Mouse (Mus musculus) regulatory T cell (primary cell): ENCODE data around the gene Cyp8b1.

Source experiments
- in situ Hi-C: fragments of 300-600 bp; cut with MboI, MseI; formaldehyde crosslinking; loops from one replicate; pipeline ENCODE4 v1.15.1; 2025; ENCODE audit warnings: high pct_unique_total_duplicates

Gene Cyp8b1

DNA sequence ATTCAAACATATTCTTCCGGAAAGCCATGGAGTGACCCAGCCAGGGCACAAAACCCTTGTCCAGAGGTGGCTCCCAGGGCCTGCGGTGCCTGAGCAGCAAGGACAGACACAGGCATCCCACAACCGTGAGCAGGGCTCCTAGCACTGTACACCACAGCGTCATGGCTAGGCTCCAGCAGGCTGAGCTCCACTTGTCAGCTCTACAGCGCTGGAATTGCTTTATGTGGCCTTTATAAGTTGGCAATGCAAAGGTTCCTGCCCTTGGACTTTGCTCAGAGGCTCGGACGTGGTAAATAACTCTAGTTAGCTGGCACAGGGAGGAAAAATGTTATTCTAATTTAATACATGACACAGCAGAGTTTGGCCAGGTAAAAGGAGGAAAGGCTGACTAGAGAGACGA is at the start of gene Cyp8b1:
Gene Cyp8b1, minus strand, starts transcription at position 204 of the 400 bp plus-strand sequence.
- in situ Hi-C loops = no loop called here

DNA sequence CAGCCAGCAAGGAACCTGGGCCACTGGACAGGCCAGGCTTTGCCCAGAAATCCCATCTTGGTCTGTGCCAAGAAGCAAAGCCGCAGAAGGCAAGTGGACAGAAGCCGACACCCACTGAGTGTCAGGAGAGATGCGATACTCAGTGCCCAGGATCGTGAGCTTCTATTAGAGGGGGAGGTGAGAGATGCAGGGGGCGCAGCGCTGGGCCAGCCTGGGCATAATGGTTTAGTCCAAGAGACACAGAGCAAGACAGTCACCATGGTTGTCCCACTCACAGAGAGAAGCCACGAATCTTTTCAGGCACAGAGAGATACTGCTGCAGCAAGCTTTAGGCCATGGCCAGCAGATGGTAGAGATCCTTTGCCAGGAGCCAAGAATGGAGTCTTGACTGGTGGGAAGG is 48.8 kb upstream of the Cyp8b1 start:
- in situ Hi-C loops = no loop called here

DNA sequence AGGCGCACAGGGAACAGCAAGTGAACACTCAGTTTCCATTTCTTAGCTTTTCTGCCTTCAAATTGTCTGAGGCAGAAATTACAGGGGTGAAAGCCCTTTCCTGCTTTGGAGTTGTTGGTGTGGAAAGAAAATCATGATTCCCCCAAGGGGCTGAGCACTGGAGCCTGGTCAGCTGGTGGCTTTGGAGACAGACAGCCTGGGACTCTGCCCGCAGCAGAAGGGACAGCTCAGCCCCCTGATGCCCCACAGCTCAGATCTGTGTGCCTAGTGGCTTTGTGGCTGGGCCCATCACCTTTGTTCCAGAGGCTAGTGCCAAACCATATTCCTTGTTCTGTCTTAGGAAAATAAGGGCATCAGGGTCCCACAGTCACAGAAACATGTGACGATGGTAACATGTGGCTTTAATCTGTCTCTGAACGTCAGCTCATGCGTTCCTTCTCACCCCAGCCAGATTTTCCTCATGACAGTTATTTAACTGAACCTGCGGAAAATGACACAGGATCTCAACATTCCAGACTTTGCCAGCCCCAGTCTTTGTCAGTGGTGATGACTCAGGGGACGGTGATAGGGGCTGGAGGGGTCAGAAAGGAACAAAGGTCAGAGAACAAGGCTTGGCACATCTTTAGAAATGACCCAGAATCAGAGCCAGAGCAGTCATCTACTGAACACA is 44.0 kb upstream of the Cyp8b1 start:
- in situ Hi-C loops = no loop called here

DNA sequence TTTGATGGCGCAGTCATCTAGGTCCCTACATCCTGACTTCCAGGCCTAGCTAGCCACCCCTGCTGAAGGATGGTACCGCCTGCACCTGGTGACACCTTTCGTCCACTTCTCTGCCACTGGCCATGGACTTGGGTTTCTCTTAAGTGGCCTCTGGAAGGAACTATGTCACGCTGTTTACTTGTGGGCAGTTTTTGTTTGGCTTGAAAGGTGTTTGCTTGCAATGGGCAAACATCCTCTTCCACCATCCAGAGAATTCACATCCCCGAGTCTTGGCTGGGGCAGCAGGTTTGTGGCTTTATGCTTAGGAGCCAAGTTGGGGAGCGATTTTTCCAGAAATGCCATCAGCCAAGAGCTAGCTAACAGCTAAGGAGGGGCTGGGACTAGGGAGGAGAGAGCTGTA is 36.5 kb upstream of the Cyp8b1 start:
- in situ Hi-C loops = no loop called here

DNA sequence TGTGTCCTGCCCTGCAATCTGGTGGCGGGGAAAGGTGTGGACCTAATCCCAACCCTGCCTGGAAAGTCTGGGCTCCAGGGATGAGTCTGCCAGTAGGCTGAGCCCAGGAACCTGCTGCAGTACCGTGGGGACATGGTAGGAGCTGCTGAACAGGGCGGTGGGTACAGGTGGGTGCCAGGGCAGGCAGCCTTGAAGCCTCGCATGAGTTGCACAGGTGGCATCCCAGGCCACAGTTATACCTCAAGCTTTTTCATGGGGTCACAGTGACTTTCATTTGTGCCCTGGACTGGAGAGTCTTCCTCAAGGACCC is 35.0 kb upstream of the Cyp8b1 start:
- in situ Hi-C loops = no loop called here

DNA sequence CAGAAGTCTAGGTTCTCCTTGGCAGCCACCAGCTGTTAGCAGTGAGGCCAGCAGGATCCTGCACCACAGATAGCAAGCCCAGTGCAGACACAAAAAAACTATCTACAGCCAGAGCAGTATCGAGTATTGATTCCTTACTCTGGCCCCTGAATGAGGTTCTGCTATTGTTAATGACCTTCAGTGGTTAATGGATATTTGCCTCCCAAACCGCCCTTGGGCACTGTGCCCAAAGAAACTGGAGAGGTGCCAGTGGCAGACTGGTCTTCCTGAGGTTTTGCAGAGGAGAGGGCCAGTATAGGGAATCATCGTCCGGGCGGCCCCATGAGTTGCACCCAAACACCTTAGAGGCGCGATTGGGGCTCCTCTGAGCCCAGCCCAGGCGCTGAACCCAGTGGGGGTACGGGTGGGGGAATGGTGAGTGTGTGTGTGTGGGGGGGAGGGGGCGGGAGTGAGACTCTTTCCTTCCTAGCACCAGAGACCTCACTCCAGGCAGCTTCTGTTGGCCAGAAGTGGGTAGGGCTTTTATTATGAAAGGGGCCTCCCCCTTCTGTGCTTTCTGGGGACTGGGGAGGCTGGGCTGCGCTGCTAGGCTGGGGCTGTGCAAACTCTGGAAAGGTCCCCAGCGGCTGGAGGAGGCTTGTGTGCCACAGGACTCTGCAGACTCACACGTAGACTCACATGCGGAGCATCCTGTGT is 34.5 kb upstream of the Cyp8b1 start, which contains the start of gene Fam198a:
Gene Fam198a, plus strand, starts transcription at position 571 of the 696 bp plus-strand sequence.
- in situ Hi-C loops = no loop called here

DNA sequence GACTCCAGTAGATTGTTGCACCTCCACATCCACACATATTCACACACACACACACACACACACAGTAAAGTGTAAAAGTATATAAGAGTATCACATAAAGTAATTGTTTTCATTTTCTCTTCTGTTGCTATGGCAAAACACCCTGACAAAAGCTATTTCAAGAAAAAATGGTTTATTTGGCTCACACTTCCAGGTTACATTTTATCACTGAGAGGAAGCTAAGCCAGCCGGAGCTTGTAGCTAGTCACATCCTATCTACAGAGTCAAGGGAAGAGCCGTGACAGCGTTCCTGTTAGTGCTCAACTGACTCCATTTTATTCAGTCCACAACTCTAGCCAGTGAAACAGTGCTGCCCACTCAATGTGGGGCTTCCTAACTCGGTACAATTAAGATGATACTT is 32.3 kb upstream of the Cyp8b1 start:
- in situ Hi-C loops = no loop called here

DNA sequence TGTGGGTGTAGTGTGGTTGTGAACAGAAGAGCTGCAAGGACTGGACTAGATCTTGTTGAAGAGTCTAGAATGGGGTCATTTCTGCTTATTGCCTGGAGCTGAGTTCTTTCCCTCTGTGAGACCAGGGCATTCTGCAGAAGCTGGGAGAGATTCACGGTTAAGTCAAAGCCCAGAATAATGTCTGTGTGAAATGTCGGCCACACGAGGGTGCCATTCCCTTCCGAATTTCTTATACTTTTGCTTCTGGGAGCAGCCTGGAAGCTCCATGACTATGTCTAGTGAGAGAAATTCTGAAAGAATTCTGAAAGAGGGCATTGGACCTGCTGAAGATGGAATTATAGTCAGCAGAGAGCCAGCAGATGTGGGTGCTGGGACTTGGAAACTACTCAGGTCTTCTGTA is 31.7 kb upstream of the Cyp8b1 start:
- in situ Hi-C loops = no loop called here

DNA sequence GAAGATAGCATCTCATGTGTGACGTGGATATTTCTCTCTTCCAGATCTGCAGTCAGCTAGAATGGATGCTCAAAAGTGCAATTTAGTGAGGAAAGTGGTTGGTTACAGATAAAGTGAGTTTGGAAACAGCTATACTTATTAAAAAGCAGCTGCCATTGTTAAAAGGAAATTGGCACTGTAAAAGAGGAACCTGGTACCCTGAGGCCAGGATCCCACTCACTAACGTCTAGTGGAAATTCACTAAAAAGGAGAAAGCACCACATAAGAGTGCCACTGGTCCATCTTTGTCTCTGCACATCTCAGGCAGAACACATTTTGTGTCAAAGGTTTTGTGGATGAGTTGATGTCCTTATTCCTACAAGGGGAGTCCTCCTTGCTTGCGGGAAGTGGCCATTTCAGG is 27.5 kb upstream of the Cyp8b1 start:
- in situ Hi-C loops = no loop called here

DNA sequence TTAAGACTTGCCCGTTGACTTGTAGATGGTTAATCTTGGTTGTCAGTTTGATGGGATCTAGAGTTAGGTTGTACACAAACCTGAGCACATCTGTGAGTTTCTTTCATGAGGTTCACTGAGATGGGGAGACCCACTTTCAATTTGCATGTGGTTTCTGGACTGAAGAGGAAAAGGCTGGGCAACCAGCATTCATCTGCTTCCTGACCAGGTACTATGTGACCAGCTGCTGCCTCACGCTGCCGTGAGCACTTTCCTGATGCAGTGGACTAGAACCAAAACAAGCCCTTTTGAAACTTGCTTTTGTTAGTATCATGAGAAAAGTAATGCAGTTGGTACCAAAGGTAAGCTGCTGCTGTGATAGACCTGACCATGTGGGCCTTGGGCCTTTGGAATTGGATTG is 26.9 kb upstream of the Cyp8b1 start:
- in situ Hi-C loops = no loop called here

DNA sequence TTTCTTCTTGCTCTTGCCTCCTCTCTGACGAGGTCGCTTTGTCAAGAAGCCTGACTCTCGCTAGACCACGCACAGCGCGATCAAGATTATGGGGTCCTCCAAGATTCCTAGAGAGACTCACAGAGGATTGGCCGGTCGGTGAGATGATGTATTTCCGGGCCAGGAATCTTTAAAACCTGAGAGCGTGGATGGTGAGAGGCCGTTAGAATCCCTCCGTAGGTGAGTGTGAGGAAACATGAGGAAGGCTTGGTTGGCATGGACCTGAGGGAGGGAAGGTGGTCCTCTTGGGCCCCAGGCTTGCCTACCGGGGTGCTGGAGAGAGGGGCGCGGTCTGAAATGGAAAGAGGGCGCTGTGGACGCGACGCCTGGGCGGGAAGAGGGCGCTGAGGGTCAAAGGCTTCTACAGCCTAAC is 21.8 kb upstream of the Cyp8b1 start:
- in situ Hi-C loops = no loop called here

DNA sequence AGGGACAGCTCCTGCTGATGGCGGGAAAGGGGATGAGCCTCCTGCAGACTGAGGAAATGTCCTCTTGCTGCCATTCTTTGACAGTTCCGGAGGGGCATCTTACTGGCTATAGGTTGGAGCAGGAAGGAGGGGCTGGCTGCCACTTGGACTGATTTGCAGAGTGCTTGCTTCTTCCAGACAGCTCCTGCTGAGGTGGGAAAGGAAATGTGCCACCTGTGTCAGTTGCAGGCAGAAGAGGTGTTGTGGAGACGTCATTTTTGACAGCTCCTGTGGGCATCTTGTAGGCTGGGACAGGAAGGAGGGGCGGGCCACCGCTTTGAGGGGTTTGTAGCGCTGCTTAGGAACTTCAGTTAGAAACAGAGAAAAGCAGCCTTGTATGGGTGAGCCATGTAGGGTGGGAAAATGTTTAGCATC is 21.4 kb upstream of the Cyp8b1 start:
- in situ Hi-C loops = no loop called here

DNA sequence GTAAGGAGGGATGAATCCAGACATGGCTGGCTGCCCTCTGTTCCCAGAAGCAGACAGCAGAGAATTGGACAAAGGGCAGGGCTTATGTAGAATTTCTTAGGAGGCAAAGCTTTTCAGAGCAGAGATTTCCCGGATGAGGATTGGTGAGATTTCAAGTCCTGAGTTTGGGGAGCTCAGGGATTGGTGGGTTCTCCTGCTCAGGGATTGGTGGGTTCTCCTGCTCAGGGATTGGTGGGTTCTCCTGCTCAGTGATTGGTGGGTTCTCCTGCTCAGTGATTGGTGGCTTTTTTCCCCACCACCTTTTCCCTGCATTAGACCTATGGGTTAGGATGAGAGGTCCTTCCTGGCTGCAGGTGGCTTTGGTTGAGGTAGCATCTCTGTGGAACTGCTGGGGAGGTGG is 20.8 kb upstream of the Cyp8b1 start:
- in situ Hi-C loops = no loop called here

DNA sequence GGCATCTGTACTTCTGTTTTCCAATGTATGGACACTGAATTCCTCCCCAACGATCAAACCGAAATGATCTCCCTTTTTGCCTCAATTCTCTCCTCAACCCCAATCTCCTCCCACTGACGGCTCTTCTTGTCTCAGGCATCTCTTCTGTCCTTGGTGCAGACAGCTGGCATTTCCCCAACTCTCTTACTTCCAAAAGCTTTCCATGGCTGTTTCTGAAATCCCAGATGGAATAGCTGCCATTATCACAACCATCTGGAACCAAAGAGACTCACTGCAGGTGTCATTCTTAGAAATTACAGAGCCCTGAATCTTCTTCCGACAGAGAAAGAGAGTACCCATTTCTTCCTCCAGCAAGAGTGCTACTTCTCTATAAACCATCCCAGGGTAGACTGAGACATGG is 18.8 kb upstream of the Cyp8b1 start:
- in situ Hi-C loops = no loop called here

DNA sequence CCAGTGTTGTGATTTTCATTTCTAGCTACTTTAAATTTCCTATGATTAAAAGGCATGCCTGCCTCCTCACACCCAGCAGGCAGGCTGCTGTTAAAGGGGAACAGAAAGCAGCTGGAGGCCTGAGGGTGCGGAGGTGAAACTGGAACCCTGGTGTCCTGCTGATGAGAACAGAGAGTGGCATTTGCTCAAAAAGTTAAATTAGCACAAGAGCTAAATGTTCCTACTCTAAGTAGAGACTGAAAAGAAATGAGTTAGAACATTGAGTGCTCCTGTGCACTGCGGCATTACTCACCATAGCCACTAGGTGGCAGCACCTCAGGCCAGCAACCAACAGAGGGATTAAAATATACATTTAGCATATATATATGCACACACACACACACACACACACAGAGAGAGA is 12.4 kb upstream of the Cyp8b1 start:
- in situ Hi-C loops = loop anchor here (5.0 kb wide), 1 partner anchor 56 kb away; no protein-coding TSS in a partner anchor

DNA sequence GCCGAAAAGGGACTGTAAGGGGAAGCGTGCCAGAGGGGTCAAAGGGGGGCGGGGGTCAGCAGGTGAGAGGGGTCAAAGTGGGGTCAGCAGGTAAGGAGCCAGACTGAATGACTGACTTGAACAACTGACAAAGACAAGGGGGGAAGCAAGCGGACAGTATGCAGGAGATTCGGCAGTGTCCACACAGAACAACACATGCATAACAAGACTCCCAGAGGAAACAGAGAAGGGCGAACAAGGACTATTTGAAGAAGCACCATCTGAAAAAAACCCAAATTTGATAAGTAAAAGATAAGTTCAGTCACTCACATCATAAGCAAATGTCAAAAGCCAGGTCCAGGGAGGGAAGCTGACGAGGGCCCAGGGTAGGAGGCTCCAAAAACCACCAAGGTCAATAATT is 11.6 kb upstream of the Cyp8b1 start:
- in situ Hi-C loops = loop anchor here (5.0 kb wide), 1 partner anchor 55 kb away; no protein-coding TSS in a partner anchor

DNA sequence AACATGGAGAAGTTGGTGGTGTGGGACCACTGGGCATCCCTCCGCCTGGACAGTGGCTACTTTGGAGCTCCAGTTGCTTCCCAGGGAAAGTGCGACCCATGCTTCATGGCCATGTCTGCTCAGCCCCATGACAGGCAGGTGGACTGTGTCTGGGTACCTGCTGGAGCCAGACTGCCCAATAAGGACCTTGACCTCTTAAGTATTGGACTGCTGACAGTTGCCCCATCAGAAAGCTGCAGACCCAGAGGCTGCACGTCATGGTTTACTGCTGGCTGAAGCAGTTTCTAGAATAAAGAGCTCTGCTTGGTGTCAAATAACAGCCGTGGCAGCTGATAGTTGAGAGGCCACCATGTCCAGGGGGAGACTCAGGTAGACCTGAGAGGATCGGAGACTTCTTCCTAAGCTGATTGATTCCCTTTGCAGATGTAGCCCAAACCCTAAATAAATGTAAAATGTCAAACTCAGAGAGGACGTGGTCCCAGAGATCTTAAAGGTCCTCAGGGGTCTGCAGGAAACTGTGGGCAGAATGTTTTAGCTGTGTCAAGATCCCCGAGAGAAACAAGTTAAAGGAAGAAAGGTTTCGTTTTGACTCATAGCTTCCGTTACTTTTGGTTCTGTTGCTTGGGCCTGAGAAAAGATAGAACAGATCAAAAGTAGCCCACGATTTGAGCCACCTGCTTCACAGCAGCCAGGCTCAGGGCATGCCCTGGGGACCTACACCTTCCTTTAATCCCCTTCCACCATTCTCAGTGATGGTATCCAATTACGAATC is 10.7 kb upstream of the Cyp8b1 start:
- in situ Hi-C loops = loop anchor here (5.0 kb wide), 1 partner anchor 55 kb away; no protein-coding TSS in a partner anchor

DNA sequence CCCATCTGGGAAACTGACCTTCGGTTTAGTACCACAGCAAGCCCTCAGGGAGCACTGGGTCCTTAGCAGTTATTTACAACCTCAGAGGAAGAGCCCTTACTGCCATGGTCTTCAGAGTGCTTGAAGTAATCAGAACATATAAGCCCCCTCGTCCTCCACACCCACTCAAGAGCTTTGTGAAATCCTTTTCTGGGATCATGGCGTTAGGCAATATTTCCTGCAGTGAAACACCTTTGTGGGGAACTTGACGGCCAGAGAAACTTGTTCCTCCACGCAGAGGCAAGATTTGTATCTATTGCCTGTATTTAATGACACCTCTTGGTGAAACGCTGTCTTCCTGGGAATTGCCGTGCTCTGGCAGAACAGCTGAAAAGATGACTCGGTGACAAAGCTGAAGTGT is 9.9 kb upstream of the Cyp8b1 start:
- in situ Hi-C loops = loop anchor here (5.0 kb wide), 1 partner anchor 54 kb away; no protein-coding TSS in a partner anchor

DNA sequence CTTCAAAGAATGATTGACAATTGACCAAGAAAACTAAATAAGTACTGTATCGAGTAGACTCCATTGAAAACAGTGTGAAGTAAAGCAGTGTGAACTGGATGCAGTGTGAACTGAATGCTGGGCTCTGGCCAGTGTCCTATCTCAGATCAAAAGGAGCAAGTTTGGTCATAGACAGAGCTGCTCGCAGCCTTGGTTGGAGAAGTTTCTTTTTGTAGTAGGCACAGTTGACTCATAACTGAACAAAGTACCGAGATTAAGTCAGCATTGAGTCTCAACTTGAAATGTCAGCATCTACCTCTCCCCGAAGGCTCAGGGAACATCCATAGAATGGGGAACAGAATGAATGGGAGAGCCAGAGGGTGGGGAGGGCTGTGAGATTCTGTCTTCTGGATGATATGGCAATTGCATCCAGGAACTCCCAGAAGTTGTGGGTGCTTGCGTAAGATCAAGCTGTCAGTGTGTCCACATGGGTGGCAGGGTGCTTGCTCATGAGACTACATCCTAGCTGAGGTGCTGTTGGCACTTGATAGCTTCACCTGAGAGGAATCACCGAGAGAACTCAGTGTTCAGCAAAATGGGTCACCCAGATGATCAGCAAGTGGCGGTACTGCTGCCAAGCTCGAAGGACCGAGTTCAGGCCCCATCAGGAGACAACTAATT is 8.9 kb upstream of the Cyp8b1 start:
- in situ Hi-C loops = loop anchor here (5.0 kb wide), 1 partner anchor 53 kb away; no protein-coding TSS in a partner anchor

DNA sequence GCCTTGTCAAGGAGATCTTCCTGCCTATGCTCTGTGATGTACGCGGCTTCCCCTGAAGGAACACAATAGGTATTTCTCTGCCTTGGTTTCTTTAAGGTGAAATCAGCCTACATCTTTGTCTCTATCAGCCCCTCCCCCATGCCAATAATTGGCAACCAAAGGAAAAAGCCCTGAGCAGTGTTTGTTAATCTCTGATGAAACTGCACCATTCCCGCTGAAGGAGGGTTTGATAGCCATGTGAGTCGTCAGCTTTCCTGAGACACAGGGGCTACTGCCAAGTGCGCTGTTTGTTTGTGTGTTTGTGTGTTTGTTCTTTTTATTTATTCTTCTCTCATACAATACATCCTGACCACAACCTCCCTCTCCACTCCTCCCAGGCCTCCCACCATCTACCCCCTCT is 7.8 kb upstream of the Cyp8b1 start:
- in situ Hi-C loops = no loop called here

DNA sequence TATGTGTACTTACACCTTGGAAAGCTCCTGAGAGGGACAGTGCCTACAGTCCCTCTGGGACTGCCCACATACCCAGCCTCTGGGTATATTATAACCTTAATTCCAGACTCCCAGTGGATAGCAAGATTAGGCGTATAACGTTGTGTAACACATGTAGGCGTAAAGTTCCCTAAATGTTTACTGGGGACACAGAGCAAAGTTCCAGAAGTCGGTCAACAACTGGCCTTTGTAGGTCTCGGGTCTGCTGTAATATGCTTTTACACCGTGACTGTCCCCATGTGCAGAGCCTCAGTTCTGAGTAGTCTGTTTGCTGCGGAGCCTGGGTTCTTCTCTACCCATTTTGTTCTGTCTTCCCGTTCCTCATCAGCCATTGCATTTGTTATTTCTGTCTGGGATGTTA is 7.3 kb upstream of the Cyp8b1 start:
- in situ Hi-C loops = no loop called here

DNA sequence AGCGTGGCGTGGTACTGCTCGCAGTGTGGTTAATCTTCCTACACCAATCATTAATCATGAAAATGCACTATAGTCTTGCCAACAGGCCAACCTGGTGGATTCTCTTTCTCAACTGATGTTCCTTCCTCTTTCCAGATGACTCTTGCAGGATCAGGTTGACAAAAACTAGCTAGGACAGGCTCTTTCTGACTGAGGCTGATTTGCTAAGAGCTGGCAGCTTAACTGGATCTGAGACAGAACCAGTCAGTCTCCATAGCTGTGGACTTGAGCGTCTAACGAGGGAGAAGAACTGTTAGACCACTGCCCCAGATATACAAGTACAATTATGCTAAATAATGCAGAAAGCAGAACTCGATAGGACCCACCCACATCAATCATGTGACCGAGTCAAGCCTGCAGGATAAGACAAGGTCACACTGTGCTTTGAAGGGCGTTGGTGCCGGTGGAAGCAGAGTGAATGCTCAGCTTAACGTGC is 3.0 kb upstream of the Cyp8b1 start:
- in situ Hi-C loops = no loop called here
